Mouse (Mus musculus) E14TG2a.4 (cell line): ENCODE data around the gene Ptprt.

Experiments
- CTCF ChIP-seq: conservative IDR thresholded peaks from 2 replicates; pipeline ENCODE4 v1.5.1; 2014; ENCODE audit warnings: low read length
- NANOG ChIP-seq: IDR thresholded peaks from 2 replicates; pipeline ENCODE4 v1.6.1; 2014; ENCODE audit warnings: borderline replicate concordance, low read length, mixed read lengths
- POU5F1 ChIP-seq: IDR thresholded peaks from 2 replicates; pipeline ENCODE4 v1.6.1; 2014; ENCODE audit warnings: low read length, borderline replicate concordance

- no peak for TF ChIP-seq CTCF
- TF ChIP-seq NANOG, result no peak
- TF ChIP-seq POU5F1, result no peak
These were observed 247.7 kb downstream of the Ptprt start for GRCm38 (mm10) chr2:162413073-162413812.
